Mouse (Mus musculus) fibroblast of lung, adult 2 months (primary cell): ENCODE results near the gene Tmprss9.

Source experiments
- DNase-seq: peaks from one replicate; pipeline ENCODE4 v3.0.0-alpha.2; 2011; ENCODE audit warnings: low read depth

Tmprss9 gene

DNA sequence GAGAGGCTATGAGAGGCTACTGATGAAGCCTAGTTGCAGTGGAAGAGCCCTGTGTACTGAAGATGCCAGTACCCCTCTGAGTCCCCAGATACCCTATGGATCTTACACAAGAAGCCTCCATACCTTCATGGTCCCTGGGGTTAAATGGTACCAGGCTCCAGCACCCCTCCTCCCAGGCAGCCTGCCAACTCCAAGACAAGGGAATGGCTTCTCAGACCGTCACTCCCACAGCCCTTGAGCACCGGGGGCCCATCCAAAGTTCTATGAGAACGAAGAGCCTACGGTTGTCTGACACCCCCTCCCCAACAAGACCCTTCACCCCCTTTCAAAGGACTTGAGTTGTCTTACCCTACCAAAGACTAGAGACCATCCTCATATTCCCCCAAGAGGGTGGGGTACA, 44.1 kb downstream of the Tmprss9 start:
- DNase-seq, result no peak

DNA sequence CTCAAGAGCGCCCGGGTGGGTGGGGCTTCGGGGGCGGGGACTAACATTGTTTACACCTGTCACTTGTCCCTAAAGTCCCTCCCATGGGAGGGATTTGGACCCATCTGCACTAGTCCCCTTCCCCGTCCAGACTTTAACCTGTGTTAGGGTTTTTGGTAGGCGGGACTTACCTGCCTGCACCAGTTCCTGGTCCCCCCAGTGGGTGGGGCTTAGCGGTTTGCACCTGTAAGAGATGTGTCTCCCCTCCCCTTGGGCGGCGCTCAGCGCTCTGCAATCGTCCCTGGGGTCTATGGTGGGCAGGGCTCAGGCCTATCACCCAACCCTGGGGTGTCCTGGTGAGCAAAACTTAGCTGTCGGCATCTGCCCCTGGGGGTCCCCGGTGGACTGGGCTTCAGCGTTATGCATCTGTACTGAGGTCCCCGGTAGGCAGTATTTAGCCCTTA, 45.7 kb downstream of the Tmprss9 start:
- no peak for DNase-seq

DNA sequence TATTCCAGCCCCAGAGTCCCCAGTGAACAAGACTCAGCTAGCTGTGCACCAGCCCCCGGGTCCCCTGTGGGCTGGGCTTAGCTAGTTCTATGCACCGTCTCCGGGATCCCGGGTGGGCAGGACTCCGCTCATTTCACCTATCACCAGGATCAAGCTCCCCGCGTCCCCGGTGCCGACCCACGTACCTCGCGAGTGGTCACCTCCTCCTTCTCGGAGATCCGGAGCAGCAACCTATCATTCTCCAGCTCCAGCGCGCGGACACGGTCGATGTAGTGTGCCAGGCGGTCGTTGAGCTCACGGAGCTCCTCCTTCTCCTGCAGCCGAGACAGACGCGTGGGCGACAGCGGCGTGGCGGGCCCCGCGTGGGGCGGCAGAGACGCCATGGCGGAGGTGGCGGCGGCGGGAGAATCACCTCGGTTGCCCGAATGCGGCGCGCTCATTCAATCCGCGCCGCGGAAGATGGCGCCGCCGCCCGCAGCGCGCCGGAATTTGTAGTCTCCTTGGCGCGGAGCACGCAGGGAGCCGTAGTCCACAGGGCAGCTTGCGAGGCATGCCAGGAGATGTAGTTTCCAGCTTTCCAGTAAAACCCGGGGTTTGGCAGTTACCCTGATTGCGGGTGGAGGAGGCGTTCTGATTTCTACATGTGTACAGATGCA, 46.3 kb downstream of the Tmprss9 start, which contains the start of gene Lmnb2:
TSS of gene Lmnb2 (minus strand) at position 467 of the 656 bp plus-strand sequence.
- peak; percentile 34 for DNase-seq

DNA sequence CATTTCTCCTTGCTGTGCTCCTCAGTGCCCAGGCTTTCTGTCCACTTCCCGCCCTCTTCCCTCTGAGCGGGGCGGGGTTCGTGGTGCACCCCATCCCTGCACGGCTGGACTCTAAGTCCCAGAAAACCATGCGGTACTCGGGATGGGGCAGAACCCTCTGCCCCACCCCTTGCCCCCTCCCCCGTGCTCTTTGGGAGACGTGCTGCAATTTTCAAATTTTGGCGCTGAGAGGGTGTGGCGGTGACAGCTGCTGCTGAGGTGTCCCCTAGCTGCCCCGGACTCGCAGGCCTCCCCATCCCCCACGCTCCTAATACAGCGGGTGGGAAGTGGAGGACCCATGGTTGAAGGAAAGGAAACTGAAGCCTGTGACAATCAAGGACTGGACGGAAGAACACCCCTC, 50.3 kb downstream of the Tmprss9 start:
- DNase-seq, result no peak

DNA sequence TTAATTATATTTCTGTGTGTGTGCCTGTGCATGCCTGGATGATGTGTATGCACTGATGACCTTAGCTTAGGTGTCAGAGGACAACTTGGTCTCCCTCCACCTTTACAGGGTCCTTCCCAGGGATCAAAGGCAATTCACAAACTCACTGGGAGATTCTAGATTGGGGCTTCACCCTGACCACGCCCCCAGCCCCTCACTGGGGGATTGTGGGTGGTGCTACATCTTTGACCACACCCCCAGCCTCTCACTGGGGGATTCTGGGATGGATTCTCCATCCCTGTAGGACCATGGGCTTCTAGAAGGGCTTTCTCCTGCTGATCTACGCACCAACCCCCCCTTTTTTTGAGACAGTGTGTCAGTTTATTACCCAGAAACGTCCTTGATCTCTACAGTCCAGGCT, 53.8 kb downstream of the Tmprss9 start:
- no peak for DNase-seq

DNA sequence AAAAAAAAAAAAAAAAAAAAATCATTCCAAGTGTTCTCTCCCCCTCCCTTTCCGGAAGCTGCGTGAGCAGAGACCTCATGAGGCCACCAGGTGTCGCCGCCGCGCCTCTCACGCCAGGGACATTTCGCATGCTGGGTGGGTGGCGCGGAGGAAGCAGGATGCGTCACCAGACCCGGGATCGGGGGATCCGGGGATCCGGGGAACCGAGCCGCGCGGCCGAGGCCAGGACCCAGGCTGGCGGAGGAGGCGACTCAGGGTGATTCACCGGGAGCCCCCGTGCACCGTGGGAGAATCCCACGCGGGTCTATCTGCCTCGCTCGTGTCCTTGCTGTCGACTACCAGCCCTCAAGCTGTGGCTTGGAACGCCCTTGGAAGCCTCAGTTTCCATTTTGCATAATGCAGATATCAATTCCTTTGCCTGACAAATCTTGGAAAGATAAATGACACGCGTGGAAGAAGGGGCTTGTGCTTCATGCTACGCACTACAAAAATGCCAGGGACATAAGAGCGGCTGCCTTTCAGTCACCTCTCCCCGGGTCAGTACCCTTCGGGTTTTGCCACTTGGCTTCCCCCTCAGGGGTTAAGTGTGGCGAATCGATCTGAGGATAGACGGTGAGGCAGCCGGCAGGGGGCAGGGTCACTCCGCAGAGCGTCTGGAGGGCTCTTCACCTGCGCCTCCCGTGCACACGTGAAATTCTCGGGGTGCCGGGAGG, 57.1 kb downstream of the Tmprss9 start:
- DNase-seq, result no peak

DNA sequence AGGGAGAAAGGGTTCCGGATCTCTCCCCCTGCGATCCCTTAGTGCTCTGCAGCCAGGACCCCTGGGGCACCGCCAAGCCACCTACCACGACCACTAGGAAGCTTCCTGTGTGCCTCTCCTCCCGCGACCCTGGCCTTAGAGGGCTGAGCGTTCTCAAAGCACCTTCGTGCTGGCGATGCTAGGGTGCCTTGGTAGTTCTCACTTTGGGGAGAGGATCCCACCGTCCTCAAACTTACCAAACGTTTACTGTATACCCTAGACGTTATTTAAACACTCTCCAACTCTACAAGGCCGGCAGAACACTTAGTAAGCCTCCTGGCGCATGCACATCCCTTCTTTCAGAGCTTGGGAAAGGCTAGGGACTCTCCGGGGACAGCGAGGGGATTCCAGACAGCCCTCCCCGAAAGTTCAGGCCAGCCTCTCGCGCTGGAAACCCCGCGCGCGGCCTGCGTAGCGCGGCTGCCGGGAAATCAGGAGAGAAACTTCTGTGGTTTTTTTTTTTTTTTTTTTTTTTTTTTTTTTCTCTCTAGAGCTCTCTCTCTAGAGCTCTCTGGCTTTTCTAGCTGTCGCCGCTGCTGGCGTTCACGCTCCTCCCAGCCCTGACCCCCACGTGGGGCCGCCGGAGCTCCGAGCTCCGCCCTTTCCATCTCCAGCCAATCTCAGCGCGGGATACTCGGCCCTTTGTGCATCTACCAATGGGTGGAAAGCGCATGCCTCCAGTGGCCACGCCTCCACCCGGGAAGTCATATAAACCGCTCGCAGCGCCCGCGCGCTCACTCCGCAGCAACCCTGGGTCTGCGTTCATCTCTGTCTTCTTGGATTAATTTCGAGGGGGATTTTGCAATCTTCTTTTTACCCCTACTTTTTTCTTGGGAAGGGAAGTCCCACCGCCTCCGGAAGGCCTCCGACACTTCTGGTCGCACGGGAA, 57.9 kb downstream of the Tmprss9 start, which contains the start of gene Gadd45b:
TSS of gene Gadd45b (plus strand) at position 775 of the 928 bp plus-strand sequence.
- peak; percentile 98 for DNase-seq

DNA sequence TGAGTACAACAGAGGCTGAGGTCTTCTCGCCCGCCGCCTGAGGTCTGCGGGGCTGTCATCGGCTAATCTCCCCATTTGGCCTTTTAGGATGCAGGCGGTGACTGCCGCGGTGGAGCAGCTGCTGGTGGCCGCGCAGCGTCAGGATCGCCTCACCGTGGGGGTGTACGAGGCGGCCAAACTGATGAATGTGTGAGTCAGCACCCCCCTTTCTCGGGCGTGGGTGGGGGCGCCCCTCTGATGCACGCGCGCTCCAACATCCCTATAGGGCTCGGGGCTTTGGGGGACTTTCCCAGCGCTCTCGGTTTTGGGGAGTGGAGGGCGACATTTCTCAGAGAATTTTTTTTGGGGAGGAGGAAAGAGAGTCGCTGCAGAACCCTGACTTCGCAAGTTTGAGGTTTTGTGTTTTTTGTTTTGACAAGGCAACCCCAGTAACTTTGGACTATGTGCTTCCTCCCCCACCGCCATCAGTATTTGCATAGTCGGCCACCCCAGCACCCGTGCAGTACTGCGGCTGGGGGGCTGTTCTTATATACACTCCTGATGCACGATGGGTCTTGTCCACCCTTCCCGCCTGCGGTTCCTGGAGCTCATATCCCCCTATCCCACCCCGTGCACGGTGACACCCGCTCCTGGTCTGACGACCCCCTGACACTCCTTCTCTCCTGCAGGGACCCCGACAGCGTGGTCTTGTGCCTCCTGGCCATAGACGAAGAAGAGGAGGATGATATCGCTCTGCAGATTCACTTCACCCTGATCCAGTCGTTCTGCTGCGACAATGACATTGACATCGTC, 58.9 kb downstream of the Tmprss9 start:
- DNase-seq, result no peak

DNA sequence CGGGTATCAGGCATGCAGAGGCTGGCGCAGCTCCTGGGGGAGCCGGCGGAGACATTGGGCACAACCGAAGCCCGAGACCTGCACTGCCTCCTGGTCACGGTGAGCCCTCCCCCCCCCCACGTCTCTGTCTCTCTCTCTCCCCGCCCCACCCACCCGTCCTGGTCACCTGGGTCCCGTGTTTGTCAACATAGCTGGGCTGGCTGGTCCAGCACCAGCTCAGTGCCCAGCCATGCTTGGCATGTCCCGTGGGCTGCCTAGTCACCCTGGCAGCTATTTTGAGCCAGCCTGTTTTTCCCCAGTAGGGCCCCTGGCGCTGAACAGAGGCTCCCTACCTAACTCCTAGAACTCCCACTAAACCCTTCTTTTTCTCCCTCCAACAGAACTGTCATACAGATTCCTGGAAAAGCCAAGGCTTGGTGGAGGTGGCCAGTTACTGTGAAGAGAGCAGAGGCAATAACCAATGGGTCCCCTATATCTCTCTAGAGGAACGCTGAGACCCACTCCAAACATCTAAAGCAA, 59.6 kb downstream of the Tmprss9 start:
- DNase-seq, result no peak

DNA sequence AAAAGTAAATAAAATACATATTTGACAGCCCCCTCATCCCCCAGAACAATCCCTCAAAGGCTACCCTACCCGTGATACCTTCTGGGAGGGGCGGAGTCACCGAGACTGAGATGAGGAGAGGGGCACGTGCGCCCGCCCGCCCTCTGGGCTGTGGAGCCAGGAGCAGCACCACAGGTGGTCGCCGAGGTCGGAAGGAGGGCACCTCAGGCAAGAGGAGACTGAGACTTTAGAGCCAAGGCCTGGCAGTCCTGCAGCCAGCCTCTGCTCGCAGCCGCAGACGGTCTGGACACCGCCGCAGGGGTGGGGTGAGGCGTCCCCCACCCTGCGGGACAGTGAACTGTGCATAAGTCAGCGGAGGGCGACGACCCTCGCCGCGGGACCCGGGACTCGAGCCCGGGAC, 60.0 kb downstream of the Tmprss9 start:
- no peak for DNase-seq

DNA sequence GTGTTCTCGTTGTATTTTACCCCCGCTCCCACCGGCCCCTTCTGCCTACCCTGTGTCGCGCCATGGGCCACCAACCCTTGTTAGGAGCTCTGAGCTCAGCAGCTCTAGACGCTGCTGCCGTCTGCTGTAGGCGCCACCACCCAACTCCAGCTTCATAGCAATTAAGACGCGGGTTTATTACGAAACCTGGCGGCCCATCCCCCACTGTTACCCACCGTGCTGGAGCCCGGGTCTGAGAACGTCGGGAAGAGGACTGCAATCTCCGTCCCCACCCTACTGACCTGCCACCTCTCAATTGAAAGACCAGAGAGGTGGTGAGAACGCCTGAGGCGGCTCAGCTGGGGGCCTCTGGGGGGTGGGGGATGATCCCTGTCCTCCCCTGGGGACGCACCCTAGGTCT, 60.6 kb downstream of the Tmprss9 start:
- no peak for DNase-seq

DNA sequence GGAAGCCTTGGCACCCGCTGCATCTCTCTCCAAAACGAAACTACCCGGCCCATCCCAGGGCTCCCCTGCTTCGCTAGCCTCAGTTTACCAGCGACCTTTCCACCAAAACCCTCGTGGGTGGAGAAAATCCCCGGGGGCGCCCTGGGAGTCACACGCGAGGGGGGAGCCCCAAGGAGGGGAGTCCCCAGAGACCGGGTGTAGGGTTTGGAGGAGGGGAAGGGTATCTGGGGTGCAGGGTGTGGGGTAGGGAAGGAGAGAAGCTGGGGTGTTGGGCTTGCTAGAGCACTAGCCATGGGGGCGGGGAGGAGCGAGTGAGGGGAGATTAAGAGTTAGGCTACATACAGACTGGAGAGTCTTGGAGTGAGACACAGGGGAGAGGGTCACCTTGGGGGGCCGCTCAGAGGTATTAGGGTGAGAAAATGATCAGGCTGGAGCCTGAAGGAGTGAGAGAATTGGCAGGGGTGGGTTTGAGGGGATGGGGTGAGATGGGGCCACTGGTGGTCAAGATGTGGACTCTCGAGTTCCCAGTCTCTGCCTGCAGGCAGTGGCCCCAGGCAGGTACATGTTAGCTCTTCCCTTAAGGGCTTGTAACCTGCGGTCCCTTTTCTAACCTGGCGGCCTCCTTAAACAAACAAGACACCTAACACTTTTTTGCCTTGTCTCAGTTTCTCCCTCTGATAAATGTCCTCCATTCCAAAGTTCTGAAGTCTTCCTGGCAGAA, 61.2 kb downstream of the Tmprss9 start:
- DNase-seq, result no peak

DNA sequence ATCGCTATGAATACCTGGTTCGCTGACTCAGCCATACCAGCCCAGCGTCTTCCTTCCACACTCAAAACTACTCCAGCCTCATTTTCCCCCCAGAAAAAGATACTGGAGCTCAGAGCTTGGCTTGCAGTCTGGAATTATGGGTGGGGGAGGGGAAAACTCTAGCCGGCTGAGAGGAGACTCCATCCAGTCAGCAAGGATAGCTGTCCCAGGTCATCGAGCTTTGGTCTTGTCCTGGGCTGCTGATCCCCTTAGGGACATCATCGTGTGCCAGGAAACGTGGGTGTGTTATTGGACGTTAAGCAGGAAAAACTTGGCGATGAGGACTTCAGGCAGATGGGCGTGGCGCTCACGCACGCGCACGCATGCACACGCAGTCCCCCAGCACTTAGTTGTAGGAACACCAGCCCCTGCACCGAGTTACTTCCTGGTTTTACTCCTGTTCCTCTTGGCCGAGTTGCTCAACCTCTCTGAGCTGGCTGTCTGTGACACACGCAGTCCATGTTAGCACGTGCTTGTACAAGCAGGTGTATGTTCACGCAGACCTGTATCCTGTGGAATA, 61.9 kb downstream of the Tmprss9 start:
- DNase-seq, result no peak

DNA sequence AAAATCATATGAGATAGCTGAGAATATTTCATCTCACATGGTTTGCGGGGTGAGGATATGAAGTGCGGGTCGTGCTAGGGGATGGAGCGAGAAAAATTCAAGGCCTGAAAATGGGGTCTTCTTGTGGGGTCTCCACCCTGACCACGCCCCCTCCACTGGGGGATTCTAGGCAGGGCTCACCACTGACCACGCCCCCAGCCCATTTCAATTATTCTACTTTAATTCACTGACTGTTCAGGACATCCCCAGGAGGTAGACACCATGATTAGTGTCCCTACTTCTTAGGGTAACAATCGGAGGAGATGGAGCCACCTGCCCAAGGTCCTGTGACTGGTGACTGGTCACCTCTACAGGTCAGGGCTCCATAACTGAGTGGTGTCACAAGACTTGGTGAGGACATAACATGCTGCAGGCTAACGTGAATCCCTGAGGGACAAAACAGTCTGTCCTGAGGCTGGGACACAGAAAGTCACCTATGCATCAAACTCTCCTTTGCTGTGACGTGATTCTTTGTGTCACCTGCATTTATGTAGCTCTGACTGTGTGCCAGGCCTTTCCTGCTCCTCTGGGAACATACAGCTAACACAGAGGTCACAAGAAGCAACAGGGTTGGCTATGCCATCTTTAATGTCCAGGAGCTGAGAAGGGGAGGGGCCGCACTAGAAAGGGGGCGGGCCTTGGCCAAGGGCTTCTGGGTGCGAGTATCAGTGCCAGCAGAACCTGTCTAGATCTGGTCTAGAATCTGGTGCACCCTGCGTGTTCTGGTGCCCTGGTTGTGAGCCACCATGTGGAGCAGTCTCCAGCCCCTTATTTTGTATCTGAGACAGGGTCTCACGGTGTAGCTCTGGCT, 62.7 kb downstream of the Tmprss9 start:
- no peak for DNase-seq

DNA sequence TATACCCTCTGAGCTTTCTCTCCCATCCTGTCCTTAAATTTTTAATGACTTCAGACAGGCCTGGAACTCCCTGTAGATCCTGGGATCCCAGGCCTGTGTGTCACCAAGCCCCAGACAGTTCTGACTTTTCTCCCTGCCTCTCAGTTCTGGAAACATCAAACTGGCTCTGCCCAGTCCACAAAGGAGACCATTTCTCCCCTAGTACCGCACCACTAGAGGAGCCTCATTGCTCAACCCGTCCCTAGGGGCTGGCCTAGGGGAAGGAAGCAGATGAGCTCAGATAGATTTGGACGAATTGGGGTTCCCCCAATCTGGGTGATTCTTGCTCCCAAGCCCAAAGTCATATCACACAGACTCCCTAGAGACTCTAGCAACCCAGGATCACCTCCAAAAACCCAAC, 63.6 kb downstream of the Tmprss9 start:
- DNase-seq, result no peak

DNA sequence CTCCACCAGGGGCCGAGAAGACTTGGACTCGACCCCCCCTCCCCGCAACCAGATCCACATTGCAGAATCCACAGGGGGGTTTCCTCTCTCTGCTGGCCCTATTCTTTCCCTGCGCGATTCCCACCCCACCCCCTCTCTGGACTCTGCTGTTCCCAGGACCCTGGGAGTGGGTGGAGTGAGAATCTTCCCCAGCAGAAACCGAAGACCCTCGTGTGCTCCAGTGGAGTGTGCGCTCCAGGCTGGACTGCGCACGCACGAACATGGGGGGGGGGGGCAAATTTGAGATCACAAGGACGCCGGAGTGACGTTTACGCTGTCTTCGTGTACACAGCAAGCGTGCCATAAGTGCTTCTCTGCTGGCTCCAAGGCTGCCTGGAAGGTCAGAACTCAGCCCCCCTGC, 64.0 kb downstream of the Tmprss9 start:
- DNase-seq, result no peak

DNA sequence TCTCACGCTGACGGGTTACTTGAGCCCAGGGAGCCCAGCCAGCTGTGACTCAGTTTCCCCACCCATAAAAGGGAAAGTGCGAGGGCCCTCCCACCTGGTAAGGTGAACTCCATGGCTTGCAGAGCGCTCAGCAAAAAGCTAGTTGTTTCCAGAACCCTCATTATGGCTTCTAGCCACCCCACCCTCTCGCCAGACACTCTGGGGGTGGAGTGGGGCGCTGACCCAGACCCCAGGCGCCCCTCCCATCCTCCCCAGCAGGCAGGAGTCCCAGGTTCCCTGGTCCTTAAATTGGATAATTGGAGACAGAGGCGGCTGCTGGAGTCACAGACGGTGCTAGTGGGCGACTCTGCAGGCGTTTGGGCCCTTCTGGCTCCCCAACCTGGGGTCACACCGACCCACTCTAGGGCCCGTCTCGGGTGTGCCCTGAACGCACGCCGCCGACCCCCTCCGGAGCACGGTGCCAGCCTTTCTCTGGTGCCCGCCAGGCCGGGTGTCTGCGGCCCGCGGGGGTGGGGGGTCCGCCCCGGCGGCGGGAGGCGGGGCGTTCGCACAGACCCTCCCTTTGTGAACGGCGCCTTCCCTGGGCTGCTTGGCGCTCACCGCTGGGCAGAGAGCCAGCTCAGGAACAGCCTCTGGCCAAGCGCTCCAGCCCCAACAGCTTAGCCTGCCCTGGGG, 64.6 kb downstream of the Tmprss9 start:
- DNase-seq, result peak; percentile 85

DNA sequence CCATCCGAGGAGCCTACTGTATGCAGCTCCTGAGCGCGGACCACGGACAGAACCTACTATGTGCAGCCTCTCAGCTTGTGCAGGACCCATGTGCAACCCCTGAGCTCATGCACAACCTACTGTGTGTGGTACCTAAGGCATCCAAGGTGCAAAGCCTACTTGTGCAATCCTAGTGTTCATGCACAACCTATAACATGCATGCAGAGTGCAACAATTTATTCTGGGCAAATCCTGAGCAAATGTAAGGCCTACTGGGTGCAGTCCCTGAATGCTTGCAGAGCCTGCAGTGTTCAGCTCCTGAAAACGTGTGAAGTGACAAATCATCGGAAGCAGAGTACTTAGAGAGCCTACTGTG, 65.1 kb downstream of the Tmprss9 start:
- no peak for DNase-seq

DNA sequence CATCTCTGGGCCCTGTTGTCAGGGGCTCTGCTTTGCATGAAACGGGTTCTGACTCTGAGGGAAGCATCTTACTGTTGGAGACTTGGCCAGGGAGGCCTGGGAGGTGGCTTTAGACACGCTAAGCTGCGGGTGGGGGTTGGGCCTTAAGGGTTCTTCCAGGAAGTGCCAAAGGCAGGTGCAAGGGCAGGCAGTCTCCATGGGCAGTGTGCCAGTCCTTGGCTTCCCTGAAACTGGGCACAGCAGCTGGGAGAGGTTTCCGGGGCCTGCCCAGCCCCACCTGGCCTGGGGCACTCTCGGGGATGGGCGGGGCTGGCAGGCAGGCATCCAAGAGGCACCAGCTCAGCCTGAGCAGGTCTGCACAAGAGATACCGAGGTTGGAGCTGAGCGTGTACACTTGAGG, 66.0 kb downstream of the Tmprss9 start:
- no peak for DNase-seq
